Mouse (Mus musculus) brain, embryonic 14.5 days (tissue): ENCODE results near the gene Ctla2a.

Source experiments
- CTCF ChIP-seq: fragments of 200-500 bp; IDR thresholded peaks from 2 replicates; pipeline ENCODE4 v1.5.1; 2012; ENCODE audit warnings: inconsistent platforms, mild to moderate bottlenecking, moderate library complexity, borderline replicate concordance; ENCODE audit not compliant: insufficient read depth, insufficient read length; ENCODE audit errors: extremely low read depth
- POLR2A ChIP-seq: fragments of 200-500 bp; IDR thresholded peaks from 2 replicates; pipeline ENCODE4 v1.6.1; 2012; ENCODE audit warnings: mild to moderate bottlenecking, inconsistent platforms, borderline replicate concordance; ENCODE audit not compliant: poor library complexity, insufficient read depth, insufficient read length, severe bottlenecking; ENCODE audit errors: extremely low read depth

- TF ChIP-seq CTCF (no peak), POLR2A (no peak)
These were observed 40.8 kb downstream of the Ctla2a start for GRCm38 (mm10) chr13:60895406-60896160.
